Mouse (Mus musculus): ENCODE data around the gene Fbxo11. TPM values are rescaled to one million over a fixed set of nuclear protein-coding genes. Genes with fewer than 3 reads are reported as not detected.

The Fbxo11 gene
- polyA plus RNA-seq, 1 experiment from 2014 or later, result 15.3 TPM

- under 1% methylated on average over 23 of the region's 23 CpGs for WGBS
- H3K4me3 ChIP-seq, result peak overlapping the region; percentile 97
- H3K4me1 ChIP-seq, result peaks cover 24% of the 10 kb centered on the region
- no peaks in the 10 kb centered on the region for H3K9me3 ChIP-seq
- peaks cover 6% of the 10 kb centered on the region for H3K36me3 ChIP-seq (replicated peaks)
- no peaks in the 10 kb centered on the region for H3K27me3 ChIP-seq (ENCODE audit: poor library complexity, severe bottlenecking)
- peak; percentile 57 for DNase-seq (ENCODE audit: extremely low spot score, low spot score)
- H3K27ac ChIP-seq, result peak overlapping the region; percentile 100
These were observed 1.1 kb downstream of the Fbxo11 start for GRCm38 (mm10) chr17:88063980-88064346.

- Histone ChIP-seq H3K4me1 (peaks cover 29% of the 10 kb centered on the region), H3K9me3 (no peaks in the 10 kb centered on the region), H3K27ac (no peak overlapping the region), H3K4me3 (peak overlapping the region; percentile 97), H3K36me3 (replicated peaks) (peaks cover 6% of the 10 kb centered on the region), H3K27me3 (ENCODE audit: poor library complexity, severe bottlenecking) (no peaks in the 10 kb centered on the region)
- WGBS, result 56% methylated on average over 8 of the region's 8 CpGs
- no peak for DNase-seq (ENCODE audit: extremely low spot score, low spot score)
These were observed 2.1 kb downstream of the Fbxo11 start for GRCm38 (mm10) chr17:88062860-88063580.

GRCm38 (mm10) chr17:88061942-88062341, 3.1 kb downstream of the Fbxo11 start:
- WGBS, result 83% methylated on average over 3 of the region's 3 CpGs
- Histone ChIP-seq H3K27ac (no peak overlapping the region), H3K27me3 (ENCODE audit: poor library complexity, severe bottlenecking) (no peaks in the 10 kb centered on the region), H3K4me3 (no peak overlapping the region), H3K9me3 (no peaks in the 10 kb centered on the region), H3K36me3 (replicated peaks) (peaks cover 6% of the 10 kb centered on the region), H3K4me1 (peaks cover 29% of the 10 kb centered on the region)
- DNase-seq (ENCODE audit: extremely low spot score, low spot score), result no peak

- Histone ChIP-seq H3K27ac (no peak overlapping the region), H3K9me3 (peaks cover 4% of the 10 kb centered on the region; the same call in 1 of the 2 replicates), H3K4me3 (no peak overlapping the region), H3K36me3 (replicated peaks) (peaks cover 16% of the 10 kb centered on the region), H3K27me3 (ENCODE audit: poor library complexity, severe bottlenecking) (no peaks in the 10 kb centered on the region), H3K4me1 (peaks cover 19% of the 10 kb centered on the region)
- DNase-seq (ENCODE audit: extremely low spot score, low spot score), result no peak
- WGBS, result 89% methylated on average over 2 of the region's 2 CpGs
These were observed 6.8 kb downstream of the Fbxo11 start for GRCm38 (mm10) chr17:88058280-88058679.

GRCm38 (mm10) chr17:88057846-88058245, 7.2 kb downstream of the Fbxo11 start:
- Histone ChIP-seq H3K4me1 (peaks cover 14% of the 10 kb centered on the region), H3K27ac (no peak overlapping the region), H3K9me3 (peaks cover 4% of the 10 kb centered on the region; the same call in 1 of the 2 replicates), H3K36me3 (replicated peaks) (peaks cover 18% of the 10 kb centered on the region), H3K4me3 (no peak overlapping the region), H3K27me3 (ENCODE audit: poor library complexity, severe bottlenecking) (no peaks in the 10 kb centered on the region)
- 97% methylated on average over 1 of the region's 1 CpGs for WGBS
- no peak for DNase-seq (ENCODE audit: extremely low spot score, low spot score)

- H3K9me3 ChIP-seq, result peaks cover 4% of the 10 kb centered on the region; the same call in 1 of the 2 replicates
- no peaks in the 10 kb centered on the region for H3K27me3 ChIP-seq (ENCODE audit: poor library complexity, severe bottlenecking)
- no peaks in the 10 kb centered on the region for H3K4me1 ChIP-seq
- 92% methylated on average over 4 of the region's 4 CpGs for WGBS
- DNase-seq (ENCODE audit: extremely low spot score, low spot score), result no peak
- H3K36me3 ChIP-seq (replicated peaks), result peaks cover 29% of the 10 kb centered on the region
- H3K4me3 ChIP-seq, result no peak overlapping the region
- H3K27ac ChIP-seq, result no peak overlapping the region
These were observed 13.4 kb downstream of the Fbxo11 start for GRCm38 (mm10) chr17:88051679-88052078.

GRCm38 (mm10) chr17:88050892-88051291, 14.2 kb downstream of the Fbxo11 start:
- H3K9me3 ChIP-seq, result peaks cover 4% of the 10 kb centered on the region; the same call in 1 of the 2 replicates
- 91% methylated on average over 1 of the region's 1 CpGs for WGBS
- peaks cover 29% of the 10 kb centered on the region for H3K36me3 ChIP-seq (replicated peaks)
- no peak overlapping the region for H3K4me3 ChIP-seq
- no peak for DNase-seq (ENCODE audit: extremely low spot score, low spot score)
- no peaks in the 10 kb centered on the region for H3K27me3 ChIP-seq (ENCODE audit: poor library complexity, severe bottlenecking)
- no peaks in the 10 kb centered on the region for H3K4me1 ChIP-seq
- no peak overlapping the region for H3K27ac ChIP-seq

GRCm38 (mm10) chr17:88050318-88050717, 14.8 kb downstream of the Fbxo11 start:
- Histone ChIP-seq H3K27ac (no peak overlapping the region), H3K4me1 (0 out of 2 replicates have a peak, but pooled peaks cover under 1% of the 10 kb centered on the region), H3K27me3 (ENCODE audit: poor library complexity, severe bottlenecking) (no peaks in the 10 kb centered on the region), H3K4me3 (no peak overlapping the region), H3K36me3 (replicated peaks) (peaks cover 26% of the 10 kb centered on the region), H3K9me3 (peaks cover 4% of the 10 kb centered on the region; the same call in 1 of the 2 replicates)
- no peak for DNase-seq (ENCODE audit: extremely low spot score, low spot score)
- WGBS, result 98% methylated on average over 2 of the region's 2 CpGs

- Histone ChIP-seq H3K4me3 (no peak overlapping the region), H3K36me3 (replicated peaks) (peaks cover 12% of the 10 kb centered on the region), H3K4me1 (peaks cover 14% of the 10 kb centered on the region), H3K27me3 (ENCODE audit: poor library complexity, severe bottlenecking) (no peaks in the 10 kb centered on the region), H3K9me3 (no peaks in the 10 kb centered on the region), H3K27ac (no peak overlapping the region)
- DNase-seq (ENCODE audit: extremely low spot score, low spot score), result no peak
- WGBS, result 86% methylated on average over 12 of the region's 12 CpGs
These were observed 22.7 kb downstream of the Fbxo11 start for GRCm38 (mm10) chr17:88042099-88043086.

GRCm38 (mm10) chr17:88040810-88041209, 24.3 kb downstream of the Fbxo11 start:
- 90% methylated on average over 5 of the region's 5 CpGs for WGBS
- no peaks in the 10 kb centered on the region for H3K27me3 ChIP-seq (ENCODE audit: poor library complexity, severe bottlenecking)

GRCm38 (mm10) chr17:88034418-88034817, 30.7 kb downstream of the Fbxo11 start:
- no peak for DNase-seq (ENCODE audit: extremely low spot score, low spot score)
- Histone ChIP-seq H3K4me1 (peaks cover 4% of the 10 kb centered on the region; the same call in 1 of the 2 replicates), H3K27ac (no peak overlapping the region), H3K4me3 (no peak overlapping the region), H3K27me3 (ENCODE audit: poor library complexity, severe bottlenecking) (no peaks in the 10 kb centered on the region), H3K9me3 (no peaks in the 10 kb centered on the region), H3K36me3 (replicated peaks) (peaks cover 3% of the 10 kb centered on the region; the same call in 1 of the 2 replicates)
- whole genome bisulfite sequencing, result 92% methylated on average over 4 of the region's 4 CpGs

More at GRCm38 (mm10) chr17:88040810-88041209, 24.3 kb downstream of the Fbxo11 start:
- H3K27ac ChIP-seq, result no peak overlapping the region
- no peak overlapping the region for H3K4me3 ChIP-seq
- peaks cover 14% of the 10 kb centered on the region for H3K4me1 ChIP-seq
- no peak for DNase-seq (ENCODE audit: extremely low spot score, low spot score)
- H3K36me3 ChIP-seq (replicated peaks), result peaks cover 12% of the 10 kb centered on the region
- no peaks in the 10 kb centered on the region for H3K9me3 ChIP-seq

GRCm38 (mm10) chr17:88031755-88032154, 33.3 kb downstream of the Fbxo11 start:
- WGBS, result 95% methylated on average over 5 of the region's 5 CpGs
- no peaks in the 10 kb centered on the region for H3K27me3 ChIP-seq (ENCODE audit: poor library complexity, severe bottlenecking)
- no peak overlapping the region for H3K4me3 ChIP-seq
- H3K27ac ChIP-seq, result no peak overlapping the region
- H3K36me3 ChIP-seq (replicated peaks), result peaks cover 3% of the 10 kb centered on the region; the same call in 1 of the 2 replicates
- no peak for DNase-seq (ENCODE audit: extremely low spot score, low spot score)
- H3K9me3 ChIP-seq, result no peaks in the 10 kb centered on the region
- H3K4me1 ChIP-seq, result peaks cover 4% of the 10 kb centered on the region; the same call in 1 of the 2 replicates

Data from forebrain, embryonic 10.5 days (tissue).